ENCODE assay signal across 7 mouse cellular contexts in genomic region chr10:8756604-8757354, GRCm38 (mm10).
DNase-seq lines count a peak whose midpoint lies in the region; ATAC-seq and TF ChIP-seq lines count a peak whose summit lies in the region.

No protein-coding gene starts in this region.

- H3K27me3 ChIP-seq in limb, embryonic 11.5 days (ENCODE audit: control insufficient read depth, insufficient read depth, low read length): no peaks in the 10 kb centered on the region
- H3K27me3 ChIP-seq in limb, embryonic 10.5 days (ENCODE audit: low read depth, poor library complexity, severe bottlenecking): no peaks in the 10 kb centered on the region
- no peaks in the 10 kb centered on the region for H3K27me3 ChIP-seq in forebrain, postnatal 0 days (ENCODE audit: insufficient read depth, low read length)
- H3K27me3 ChIP-seq in hindbrain, postnatal 0 days (ENCODE audit: insufficient read depth, low read length): no peaks in the 10 kb centered on the region

- WGBS in limb, embryonic 11.5 days: 79% methylated on average over 11 of the region's 11 CpGs
- 77% methylated on average over 11 of the region's 11 CpGs for WGBS in limb, embryonic 10.5 days
- 56% methylated on average over 11 of the region's 11 CpGs for WGBS in forebrain, postnatal 0 days
- 50% methylated on average over 11 of the region's 11 CpGs for WGBS in hindbrain, postnatal 0 days

- no peak overlapping the region for H3K9ac ChIP-seq in limb, embryonic 11.5 days (ENCODE audit: low read length)
- H3K9ac ChIP-seq in forebrain, postnatal 0 days: no peak overlapping the region
- peak overlapping the region; percentile 40; the same call in 1 of the 2 replicates for H3K9ac ChIP-seq in hindbrain, postnatal 0 days (replicated peaks; ENCODE audit: low read length)

- H3K4me1 ChIP-seq in limb, embryonic 11.5 days (ENCODE audit: control insufficient read depth, insufficient read depth, low read length): peaks cover 6% of the 10 kb centered on the region
- H3K4me1 ChIP-seq in limb, embryonic 10.5 days: peaks cover 30% of the 10 kb centered on the region
- H3K4me1 ChIP-seq in forebrain, postnatal 0 days (ENCODE audit: insufficient read depth): peaks cover 16% of the 10 kb centered on the region; the same call in 1 of the 2 replicates
- 0 out of 2 replicates have a peak, but pooled peaks cover 17% of the 10 kb centered on the region for H3K4me1 ChIP-seq in hindbrain, postnatal 0 days (ENCODE audit: insufficient read depth, low read length)

- H3K36me3 ChIP-seq in limb, embryonic 11.5 days (ENCODE audit: control insufficient read depth, insufficient read depth, low read length): no peaks in the 10 kb centered on the region
- peaks cover 27% of the 10 kb centered on the region for H3K36me3 ChIP-seq in limb, embryonic 10.5 days
- H3K36me3 ChIP-seq in forebrain, postnatal 0 days (ENCODE audit: insufficient read depth): no peaks in the 10 kb centered on the region
- no peaks in the 10 kb centered on the region for H3K36me3 ChIP-seq in hindbrain, postnatal 0 days (ENCODE audit: insufficient read depth, low read length)

- no peak for DNase-seq in limb, embryonic 11.5 days (ENCODE audit: low spot score)
- DNase-seq in limb, embryonic 10.5 days (ENCODE audit: low spot score): no peak
- no peak for DNase-seq in forebrain, postnatal 0 days
- DNase-seq in hindbrain, postnatal 0 days (ENCODE audit: low spot score): no peak
- peak; percentile 37 for DNase-seq in retina, embryonic 14.5 days (ENCODE audit: low spot score)
- no peak for DNase-seq in layer of hippocampus, postnatal 14 days (ENCODE audit: low spot score in 2 of 2)
- DNase-seq in cerebellum, adult 18-20 months: no peak

- no peak overlapping the region for H3K27ac ChIP-seq in limb, embryonic 11.5 days (replicated peaks; ENCODE audit: low read depth, low read length)
- no peak overlapping the region; the same call in 1 of the 2 replicates for H3K27ac ChIP-seq in limb, embryonic 10.5 days
- peak overlapping the region; percentile 45; the same call in 1 of the 2 replicates for H3K27ac ChIP-seq in forebrain, postnatal 0 days (ENCODE audit: low read depth, low read length)
- peak overlapping the region; percentile 82 for H3K27ac ChIP-seq in hindbrain, postnatal 0 days

- H3K9me3 ChIP-seq in limb, embryonic 11.5 days (ENCODE audit: control insufficient read depth, low read length): no peaks in the 10 kb centered on the region
- H3K9me3 ChIP-seq in limb, embryonic 10.5 days (replicated peaks): no peaks in the 10 kb centered on the region
- no peaks in the 10 kb centered on the region for H3K9me3 ChIP-seq in forebrain, postnatal 0 days (ENCODE audit: low read length)
- no peaks in the 10 kb centered on the region for H3K9me3 ChIP-seq in hindbrain, postnatal 0 days (ENCODE audit: low read length)

- no peak for TF ChIP-seq CTCF in forebrain, postnatal 0 days (IDR thresholded peaks at IDR 0.05; ENCODE audit: low read depth)
- TF ChIP-seq CTCF in hindbrain, postnatal 0 days (IDR thresholded peaks at IDR 0.05; ENCODE audit: low read depth): no peak

- no peak overlapping the region for H3K4me3 ChIP-seq in limb, embryonic 11.5 days (ENCODE audit: low read depth, low read length)
- H3K4me3 ChIP-seq in limb, embryonic 10.5 days: no peak overlapping the region
- no peak overlapping the region; the same call in 1 of the 2 replicates for H3K4me3 ChIP-seq in forebrain, postnatal 0 days (ENCODE audit: low read depth, low read length)
- H3K4me3 ChIP-seq in hindbrain, postnatal 0 days (ENCODE audit: low read length): peak overlapping the region; percentile 27

- ATAC-seq in limb, embryonic 11.5 days (ENCODE audit: insufficient number of reproducible peaks, low FRiP score, low TSS enrichment, low read depth): no peak
- no peak for ATAC-seq in forebrain, postnatal 0 days
- ATAC-seq in hindbrain, postnatal 0 days: no peak

- H3K4me2 ChIP-seq in limb, embryonic 11.5 days (ENCODE audit: low read depth, severe bottlenecking): peak overlapping the region; percentile 25; the same call in 1 of the 2 replicates
- H3K4me2 ChIP-seq in forebrain, postnatal 0 days (ENCODE audit: low read depth): peak overlapping the region; percentile 44; the same call in 1 of the 2 replicates
- peak overlapping the region; percentile 55 for H3K4me2 ChIP-seq in hindbrain, postnatal 0 days (ENCODE audit: low read depth, low read length)

Comparison
In these comparisons a context has a peak if more than half of its experiments do, and no peak if none do; other contexts are left out.
1. H3K27ac ChIP-seq: peak in forebrain, postnatal 0 days (single experiment) and hindbrain, postnatal 0 days (single experiment); none in limb, embryonic 11.5 days (single experiment) and limb, embryonic 10.5 days (single experiment).
2. Peak in every context shown above with its lines, with median percentiles within 50 percentile points of each other: H3K4me2 ChIP-seq.